Comparison of ENCODE assay signal across 14 mouse cellular contexts in genomic region chr7:136070881-136071280, GRCm38 (mm10).
A peak's percentile ranks its signal among the peaks of the same experiment; 100 is the strongest.
DNase-seq lines count a peak whose midpoint lies in the region; ATAC-seq lines count a peak whose summit lies in the region.
"Had no signal": no experiment of that assay in that cellular context is flagged by ENCODE, and none has a peak within 500 bp of the region (broad histone marks: within the 10 kb centered on the region; RNA-seq: fewer than 3 reads in every experiment).

No protein-coding gene starts in this region.

- H3K9ac ChIP-seq in heart, embryonic 16.5 days (ENCODE audit: low read length): no peak overlapping the region
- H3K9ac ChIP-seq: embryonic facial prominence, embryonic 12.5 days; forebrain, embryonic 12.5 days; hindbrain, embryonic 13.5 days; liver, postnatal 0 days had no signal

- DNase-seq in heart, adult 18-20 months: peak; percentile 20 to 23
- no peak for DNase-seq in heart, adult 8-10 months (ENCODE audit: low spot score)
- peak; percentile 58 to 70 for DNase-seq in right cerebral cortex, postnatal 10 days (ENCODE audit: low spot score in 2 of 2)
- no peak for DNase-seq in right cerebral cortex, postnatal 25 days
- DNase-seq in kidney, postnatal 25 days: peak; percentile 55 to 64
- no peak for DNase-seq in spleen, postnatal 14 days (ENCODE audit: low spot score in 2 of 2)
- DNase-seq: cerebellum, adult 18-20 months; layer of hippocampus, adult 9-11 months; liver, postnatal 0 days had no signal

- peaks cover 17% of the 10 kb centered on the region for H3K4me1 ChIP-seq in heart, embryonic 16.5 days (ENCODE audit: control insufficient read depth, insufficient read depth, low read length)
- H3K4me1 ChIP-seq: hindbrain, embryonic 13.5 days had no signal

- H3K36me3 ChIP-seq in heart, embryonic 16.5 days (ENCODE audit: control insufficient read depth, insufficient read depth): no peaks in the 10 kb centered on the region
- H3K36me3 ChIP-seq: embryonic facial prominence, embryonic 12.5 days; forebrain, embryonic 12.5 days; hindbrain, embryonic 13.5 days had no signal

- peak overlapping the region; percentile 19; the same call in 1 of the 2 replicates for H3K4me2 ChIP-seq in heart, embryonic 16.5 days (ENCODE audit: low read depth, low read length)
- H3K4me2 ChIP-seq: embryonic facial prominence, embryonic 12.5 days; forebrain, embryonic 12.5 days; hindbrain, embryonic 13.5 days had no signal

- 36% methylated on average over 5 of the region's 5 CpGs for WGBS in heart, embryonic 16.5 days

- no peaks in the 10 kb centered on the region for H3K9me3 ChIP-seq in heart, embryonic 16.5 days (replicated peaks; ENCODE audit: control insufficient read depth, low read length)
- H3K9me3 ChIP-seq: embryonic facial prominence, embryonic 12.5 days; forebrain, embryonic 12.5 days; hindbrain, embryonic 13.5 days had no signal

- no peak overlapping the region for H3K4me3 ChIP-seq in heart, embryonic 16.5 days (ENCODE audit: low read length)
- H3K4me3 ChIP-seq: embryonic facial prominence, embryonic 12.5 days; forebrain, embryonic 12.5 days; hindbrain, embryonic 13.5 days had no signal

- peak overlapping the region; percentile 19; the same call in 1 of the 2 replicates for H3K27ac ChIP-seq in heart, embryonic 16.5 days (ENCODE audit: low read length)
- H3K27ac ChIP-seq: embryonic facial prominence, embryonic 12.5 days; forebrain, embryonic 12.5 days; hindbrain, embryonic 13.5 days; macrophage had no signal

- H3K27me3 ChIP-seq in heart, embryonic 16.5 days (ENCODE audit: control insufficient read depth, insufficient read depth, low read length): no peaks in the 10 kb centered on the region
- H3K27me3 ChIP-seq: embryonic facial prominence, embryonic 12.5 days had no signal

- ATAC-seq in heart, embryonic 16.5 days (replicated peaks; ENCODE audit: extremely low read depth, insufficient read depth, low FRiP score): peak; percentile 90
- ATAC-seq: liver, postnatal 0 days had no signal

Comparison
In these comparisons a context has a peak if more than half of its experiments do, and no peak if none do; other contexts are left out.
1. DNase-seq: peak in heart, adult 18-20 months (2 of 2), right cerebral cortex, postnatal 10 days (2 of 2) and kidney, postnatal 25 days (2 of 2); none in heart, adult 8-10 months (single experiment), right cerebral cortex, postnatal 25 days (single experiment) and spleen, postnatal 14 days (0 of 2).